Mouse (Mus musculus) hindbrain, embryonic 14.5 days (tissue): ENCODE results near the gene Gm45837. TPM values are rescaled to one million over a fixed set of nuclear protein-coding genes. Genes with fewer than 3 reads are reported as not detected.

Experiments
- ATAC-seq: fragments of 200-750 bp; cut with Nextera tagmentation; 2 replicates; pipeline ENCODE4 v1.8.0; 2017; ENCODE audit warnings: moderate number of reproducible peaks, mild to moderate bottlenecking, moderate TSS enrichment, moderate library complexity; ENCODE audit not compliant: low FRiP score
- DNase-seq: peaks from one replicate; pipeline ENCODE4 v3.0.0-alpha.2; 2015; ENCODE audit warnings: low spot score
- H3K27ac ChIP-seq: fragments of 300-500 bp; sonication (generic); 2 replicates; pipeline ENCODE4 v1.5.1; 2014; ENCODE audit warnings: mild to moderate bottlenecking, moderate library complexity
- H3K27me3 ChIP-seq: fragments of 300-500 bp; sonication (generic); 2 replicates; pipeline ENCODE4 v1.6.1; 2014; ENCODE audit warnings: mild to moderate bottlenecking, low read length, mixed read lengths; ENCODE audit not compliant: control insufficient read depth, insufficient read depth
- H3K36me3 ChIP-seq: fragments of 300-500 bp; sonication (generic); replicated peaks from 2 replicates; pipeline ENCODE4 v1.6.1; 2014; ENCODE audit not compliant: control insufficient read depth, insufficient read depth
- H3K4me1 ChIP-seq: fragments of 300-500 bp; sonication (generic); replicated peaks from 2 replicates; pipeline ENCODE4 v1.6.1; 2014; ENCODE audit warnings: antibody characterized with exemption, low read length, mixed read lengths; ENCODE audit not compliant: control insufficient read depth, insufficient read depth
- H3K4me2 ChIP-seq: fragments of 300-500 bp; sonication (generic); replicated peaks from 2 replicates; pipeline ENCODE4 v1.6.1; 2014; ENCODE audit warnings: mild to moderate bottlenecking, moderate library complexity
- H3K4me3 ChIP-seq: fragments of 300-500 bp; sonication (generic); replicated peaks from 2 replicates; pipeline ENCODE4 v1.5.1; 2014; ENCODE audit warnings: mild to moderate bottlenecking, low read length
- H3K9ac ChIP-seq: fragments of 300-500 bp; sonication (generic); 2 replicates; pipeline ENCODE4 v1.6.1; 2014
- H3K9me3 ChIP-seq: fragments of 300-500 bp; sonication (generic); 2 replicates; pipeline ENCODE4 v1.6.1; 2016; ENCODE audit warnings: low read length; ENCODE audit not compliant: control insufficient read depth
- WGBS: fragments of 180-500 bp; shearing (Covaris S2); extraction: QIAGEN DNeasy Blood & Tissue Kit; methylation state at CpG from one replicate; pipeline ENCODE4 v1.1.7; 2014; 5-methylcytosine and 5-hydroxymethylcytosine counted together
- polyA plus RNA-seq: library from polyadenylated mRNA; unstranded; fragments of >200 nt; fragmentation: Nextera tagmentation; extraction: Ambion mirVana; gene quantifications from 2 replicates; pipeline ENCODE4 v1.2.1, GENCODE M21; 2014

The Gm45837 gene
- polyA plus RNA-seq, 1 experiment from 2014 or later: not detected

DNA sequence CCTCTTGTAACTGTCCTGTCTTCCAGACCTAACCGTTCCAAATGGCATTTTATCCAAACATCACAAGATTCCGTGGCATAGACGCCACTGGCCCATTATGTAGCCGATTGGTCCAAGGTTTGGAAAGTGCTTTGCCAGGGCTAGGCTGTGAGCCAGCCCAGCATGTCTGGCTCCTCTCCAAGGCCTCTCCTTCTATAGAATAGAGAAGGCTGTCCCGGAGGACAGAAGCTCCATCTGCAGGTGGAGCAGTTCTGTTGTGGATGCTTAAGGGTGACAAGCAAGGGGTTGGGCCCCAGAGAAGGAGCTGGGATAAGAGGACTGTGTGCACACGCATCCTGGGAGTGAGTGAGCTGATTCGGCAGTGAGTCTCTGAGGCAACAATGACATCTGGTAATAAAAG is 103.0 kb downstream of the Gm45837 start:
- DNase-seq (peak; percentile 60), ATAC-seq (no peak)
- H3K4me3 ChIP-seq: no peak overlapping the region
- no peak overlapping the region for H3K4me2 ChIP-seq
- WGBS: 66% methylated on average over 7 of the region's 7 CpGs
- peaks cover 6% of the 10 kb centered on the region for H3K4me1 ChIP-seq
- no peaks in the 10 kb centered on the region for H3K27me3 ChIP-seq
- H3K9me3 ChIP-seq: no peaks in the 10 kb centered on the region
- no peaks in the 10 kb centered on the region for H3K36me3 ChIP-seq
- H3K27ac ChIP-seq: no peak overlapping the region
- H3K9ac ChIP-seq: no peak overlapping the region

DNA sequence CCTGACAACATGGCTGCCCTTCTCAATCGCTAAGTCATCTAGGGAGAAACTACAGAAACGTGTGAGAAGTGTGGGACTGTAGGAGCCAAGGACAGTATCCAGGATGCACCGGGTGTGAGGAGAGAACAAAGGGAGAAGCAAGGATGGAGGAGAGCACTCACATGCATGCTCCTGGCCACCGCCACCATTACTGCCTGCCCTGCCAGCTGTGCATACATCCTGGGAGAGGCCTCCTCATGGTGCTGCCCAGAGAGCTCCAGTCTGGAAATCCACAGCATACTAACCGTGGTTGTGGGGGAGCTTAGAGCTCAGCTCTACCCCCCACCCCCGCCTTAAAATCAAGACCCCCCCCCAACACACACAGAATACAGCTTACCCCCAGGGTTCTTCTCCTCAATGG is 104.1 kb downstream of the Gm45837 start:
- H3K4me2 ChIP-seq: no peak overlapping the region
- no peaks in the 10 kb centered on the region for H3K9me3 ChIP-seq
- H3K27ac ChIP-seq: no peak overlapping the region
- H3K36me3 ChIP-seq: no peaks in the 10 kb centered on the region
- no peak overlapping the region for H3K9ac ChIP-seq
- 76% methylated on average over 6 of the region's 6 CpGs for WGBS
- no peak overlapping the region for H3K4me3 ChIP-seq
- no peak for DNase-seq
- H3K27me3 ChIP-seq: no peaks in the 10 kb centered on the region
- H3K4me1 ChIP-seq: peaks cover 6% of the 10 kb centered on the region
- no peak for ATAC-seq

DNA sequence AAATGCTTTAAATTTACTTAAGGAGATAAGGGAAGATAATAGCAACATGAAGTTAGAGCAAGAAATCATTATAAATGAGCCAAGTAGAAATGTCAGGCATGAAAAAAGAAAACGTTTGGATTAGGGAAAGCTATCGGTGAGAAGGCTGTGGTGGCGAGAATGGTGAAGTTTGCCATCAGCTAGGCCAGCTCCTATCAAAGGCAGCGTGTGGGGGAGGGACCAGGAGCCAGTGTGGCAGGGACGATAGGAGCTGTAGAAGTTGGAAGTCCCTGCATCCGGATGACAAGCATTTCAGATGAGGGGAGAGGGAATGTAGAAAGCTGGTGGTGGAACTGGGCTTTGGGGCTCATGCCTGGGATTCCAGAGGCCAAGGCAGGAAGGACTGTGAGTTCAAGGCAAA is 104.6 kb downstream of the Gm45837 start:
- no peaks in the 10 kb centered on the region for H3K9me3 ChIP-seq
- H3K4me3 ChIP-seq: no peak overlapping the region
- H3K27me3 ChIP-seq: no peaks in the 10 kb centered on the region
- no peak overlapping the region for H3K4me2 ChIP-seq
- DNase-seq: no peak
- no peaks in the 10 kb centered on the region for H3K36me3 ChIP-seq
- H3K4me1 ChIP-seq: peaks cover 6% of the 10 kb centered on the region
- H3K27ac ChIP-seq: no peak overlapping the region
- H3K9ac ChIP-seq: no peak overlapping the region
- ATAC-seq: no peak
- 54% methylated on average over 6 of the region's 6 CpGs for WGBS

DNA sequence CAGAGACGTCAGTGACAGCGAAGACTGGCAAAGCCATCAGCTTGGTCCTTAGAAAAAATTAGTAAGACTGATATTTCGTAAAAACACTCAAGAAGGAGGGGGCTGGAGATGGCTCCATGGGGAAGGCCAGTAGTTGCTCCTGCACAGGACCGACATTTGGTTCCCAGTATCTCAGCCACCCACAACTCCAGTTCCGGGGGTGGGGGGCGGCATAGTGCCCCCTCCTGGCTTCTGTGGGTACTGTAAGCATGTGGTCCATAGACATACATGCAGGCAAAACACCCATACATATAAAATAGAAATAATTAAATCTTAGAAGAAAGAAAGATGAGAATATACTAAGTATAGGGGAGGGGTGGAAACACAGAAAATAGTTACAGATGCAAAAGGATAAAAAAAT is 105.8 kb downstream of the Gm45837 start:
- H3K9ac ChIP-seq: no peak overlapping the region
- no peaks in the 10 kb centered on the region for H3K9me3 ChIP-seq
- no peak overlapping the region for H3K4me2 ChIP-seq
- no peaks in the 10 kb centered on the region for H3K27me3 ChIP-seq
- 68% methylated on average over 6 of the region's 6 CpGs for WGBS
- no peak overlapping the region for H3K27ac ChIP-seq
- no peaks in the 10 kb centered on the region for H3K36me3 ChIP-seq
- H3K4me3 ChIP-seq: no peak overlapping the region
- peaks cover 6% of the 10 kb centered on the region for H3K4me1 ChIP-seq
- ATAC-seq: no peak
- DNase-seq: no peak

DNA sequence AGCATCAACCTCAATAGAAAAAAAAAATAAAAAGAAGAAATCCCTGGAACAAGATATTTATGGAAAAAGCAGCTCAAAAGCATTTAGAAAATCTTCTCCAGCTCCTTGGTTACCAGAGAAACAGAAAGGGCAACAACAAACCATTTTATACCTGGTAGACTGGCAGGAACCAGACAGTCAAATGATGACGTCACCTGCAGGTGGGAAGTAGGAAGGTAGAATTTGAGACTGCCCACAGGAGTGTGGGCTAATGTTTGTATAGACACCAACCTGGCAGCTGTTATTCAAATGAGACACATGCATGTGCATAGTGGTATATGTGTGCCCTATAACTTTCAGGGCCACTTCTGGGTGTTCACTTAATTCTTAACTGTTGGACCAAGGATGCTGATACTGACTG is 111.0 kb downstream of the Gm45837 start:
- no peaks in the 10 kb centered on the region for H3K27me3 ChIP-seq
- WGBS: 100% methylated on average over 1 of the region's 1 CpGs
- DNase-seq (no peak), ATAC-seq (no peak)
- H3K9ac ChIP-seq: no peak overlapping the region
- H3K4me2 ChIP-seq: no peak overlapping the region
- H3K4me3 ChIP-seq: no peak overlapping the region
- H3K9me3 ChIP-seq: no peaks in the 10 kb centered on the region
- H3K36me3 ChIP-seq: no peaks in the 10 kb centered on the region
- H3K27ac ChIP-seq: no peak overlapping the region
- H3K4me1 ChIP-seq: 0 out of 2 replicates have a peak, but pooled peaks cover 9% of the 10 kb centered on the region

DNA sequence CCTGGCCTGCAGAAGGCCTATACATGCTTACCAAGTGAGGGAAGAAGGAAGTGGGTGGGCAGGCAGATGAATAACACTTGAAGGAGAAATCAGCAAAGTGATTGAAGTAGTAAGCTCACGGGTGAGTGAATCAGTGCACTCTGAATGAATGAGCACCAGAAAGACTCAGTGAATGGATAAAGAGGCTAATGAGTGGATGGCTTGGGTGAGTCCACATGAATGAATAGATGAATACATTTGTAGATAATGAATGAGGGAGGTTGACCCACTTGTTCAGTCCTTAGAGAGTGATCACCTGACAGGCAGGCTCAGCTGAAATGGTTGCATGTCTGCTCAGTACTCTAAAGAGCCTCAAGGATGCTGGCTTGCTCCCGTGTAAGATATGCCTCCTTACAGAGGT is 112.5 kb downstream of the Gm45837 start:
- ATAC-seq (peak; percentile 40; the same call in 1 of the 2 replicates), DNase-seq (no peak)
- no peaks in the 10 kb centered on the region for H3K9me3 ChIP-seq

DNA sequence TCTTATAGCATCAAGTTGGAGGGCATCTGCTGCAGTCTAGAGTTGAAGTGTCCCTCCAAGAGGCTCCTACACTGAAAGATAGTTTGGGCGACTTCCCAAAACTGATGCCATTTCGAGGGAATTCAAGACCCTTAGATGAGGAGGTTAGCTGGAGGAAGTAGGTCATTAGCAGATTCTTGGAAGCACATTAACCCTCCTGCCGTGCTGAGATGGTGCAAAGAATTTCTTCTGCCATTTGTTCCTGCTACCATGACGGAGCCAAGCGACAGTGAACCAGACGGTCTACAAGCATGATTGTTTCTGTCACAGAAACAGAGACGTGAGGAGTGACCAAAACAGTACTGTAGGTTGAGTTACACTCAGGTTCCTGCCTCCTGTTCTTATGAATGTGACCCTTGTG is 115.8 kb downstream of the Gm45837 start:
- Histone ChIP-seq H3K36me3 (no peaks in the 10 kb centered on the region), H3K4me1 (0 out of 2 replicates have a peak, but pooled peaks cover 9% of the 10 kb centered on the region), H3K9me3 (no peaks in the 10 kb centered on the region), H3K27me3 (no peaks in the 10 kb centered on the region), H3K27ac (no peak overlapping the region), H3K4me2 (no peak overlapping the region), H3K4me3 (no peak overlapping the region), H3K9ac (no peak overlapping the region)
- WGBS: 76% methylated on average over 7 of the region's 7 CpGs
- DNase-seq: no peak
- ATAC-seq: no peak

More for the DNA sequence above, 112.5 kb downstream of the Gm45837 start:
- H3K4me2 ChIP-seq: no peak overlapping the region
- H3K27ac ChIP-seq: no peak overlapping the region
- H3K27me3 ChIP-seq: no peaks in the 10 kb centered on the region
- H3K9ac ChIP-seq: no peak overlapping the region
- no peaks in the 10 kb centered on the region for H3K36me3 ChIP-seq
- H3K4me1 ChIP-seq: 0 out of 2 replicates have a peak, but pooled peaks cover 9% of the 10 kb centered on the region
- H3K4me3 ChIP-seq: no peak overlapping the region
- WGBS: 35% methylated on average over 2 of the region's 2 CpGs

DNA sequence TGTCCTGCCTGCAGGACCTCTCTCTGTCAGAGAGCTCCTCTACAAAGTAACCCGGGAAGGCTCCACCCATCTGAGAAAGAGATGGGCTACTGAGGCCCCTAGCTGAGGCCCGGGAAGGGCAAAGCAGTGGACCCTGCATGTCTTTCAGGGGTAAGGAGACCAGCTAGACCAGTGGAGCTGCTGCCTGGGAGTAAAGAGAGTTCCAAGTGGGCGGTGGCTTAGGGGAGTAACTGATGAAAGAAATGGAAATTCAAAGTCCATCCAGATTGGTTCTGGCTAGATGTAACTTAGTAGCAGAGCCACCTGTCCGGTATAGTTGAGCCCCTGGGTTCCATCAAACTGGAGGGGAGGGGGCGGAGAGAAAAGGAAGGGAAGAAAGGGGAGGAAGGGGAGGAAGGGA is 123.7 kb downstream of the Gm45837 start:
- Histone ChIP-seq H3K27me3 (no peaks in the 10 kb centered on the region), H3K4me3 (no peak overlapping the region), H3K9me3 (no peaks in the 10 kb centered on the region), H3K9ac (no peak overlapping the region), H3K27ac (no peak overlapping the region), H3K4me2 (no peak overlapping the region), H3K4me1 (peaks cover 6% of the 10 kb centered on the region; the same call in 1 of the 2 replicates), H3K36me3 (no peaks in the 10 kb centered on the region)
- WGBS: 33% methylated on average over 5 of the region's 5 CpGs
- ATAC-seq (no peak), DNase-seq (no peak)

DNA sequence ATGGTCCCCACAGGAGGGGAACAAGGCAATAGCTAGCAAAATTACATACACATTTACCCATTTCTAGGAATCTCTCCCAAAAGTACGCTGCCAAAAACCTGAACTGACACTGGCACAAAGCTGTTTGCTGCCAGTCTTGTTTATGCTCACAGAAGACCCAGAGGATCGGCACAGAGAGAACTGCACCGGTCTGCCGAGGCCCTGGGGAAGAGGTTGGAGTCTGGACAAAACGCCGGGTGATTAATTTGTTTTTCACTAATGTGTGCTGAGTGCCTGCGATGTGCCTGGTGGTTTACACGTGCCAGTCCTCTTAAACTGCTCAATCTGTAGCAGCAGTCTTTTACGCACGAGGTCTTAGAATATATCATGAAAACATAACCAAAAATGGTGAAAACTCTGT is 124.4 kb downstream of the Gm45837 start:
- peak; percentile 46 for DNase-seq
- H3K36me3 ChIP-seq: no peaks in the 10 kb centered on the region
- H3K4me3 ChIP-seq: no peak overlapping the region
- no peak overlapping the region for H3K4me2 ChIP-seq
- no peaks in the 10 kb centered on the region for H3K27me3 ChIP-seq
- H3K9me3 ChIP-seq: no peaks in the 10 kb centered on the region
- ATAC-seq: no peak
- no peak overlapping the region for H3K9ac ChIP-seq
- H3K27ac ChIP-seq: no peak overlapping the region
- WGBS: 39% methylated on average over 10 of the region's 10 CpGs
- H3K4me1 ChIP-seq: peaks cover 6% of the 10 kb centered on the region; the same call in 1 of the 2 replicates

DNA sequence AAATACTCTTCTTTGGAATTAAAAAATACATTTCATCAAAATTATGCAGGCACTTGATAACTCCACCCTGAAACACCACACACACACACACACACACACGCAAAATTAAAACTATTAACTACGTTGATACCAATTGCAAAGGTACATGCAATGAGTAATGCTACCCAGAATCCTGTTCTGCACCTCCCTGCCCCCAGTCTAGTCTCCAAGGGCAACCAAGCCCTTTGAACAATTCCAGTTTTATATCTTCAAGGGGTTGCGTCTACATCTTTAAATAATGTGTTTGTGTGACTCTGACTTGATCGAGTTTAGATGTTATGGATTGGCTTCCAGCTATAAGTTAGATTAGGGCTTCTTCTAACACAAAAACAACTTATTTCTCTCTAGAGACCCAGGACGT is 124.8 kb downstream of the Gm45837 start:
- WGBS: 64% methylated on average over 5 of the region's 5 CpGs
- Histone ChIP-seq H3K27me3 (no peaks in the 10 kb centered on the region), H3K4me1 (peaks cover 6% of the 10 kb centered on the region; the same call in 1 of the 2 replicates), H3K27ac (no peak overlapping the region), H3K36me3 (no peaks in the 10 kb centered on the region), H3K9me3 (no peaks in the 10 kb centered on the region), H3K4me3 (no peak overlapping the region), H3K9ac (no peak overlapping the region), H3K4me2 (no peak overlapping the region)
- ATAC-seq (no peak), DNase-seq (no peak)
